Comparison of ENCODE assay signal across 24 mouse cellular contexts in genomic region chr1:171325571-171325970, GRCm38 (mm10).
"Had no signal": no experiment of that assay in that cellular context is flagged by ENCODE, and none has a peak within 500 bp of the region (broad histone marks: within the 10 kb centered on the region; RNA-seq: fewer than 3 reads in every experiment).

No protein-coding gene starts in this region.

- H3K36me3 ChIP-seq: hindbrain, embryonic 12.5 days; intestine, embryonic 15.5 days; limb, embryonic 12.5 days; liver, embryonic 13.5 days had no signal

- H3K4me3 ChIP-seq: heart, adult 2 months; heart, embryonic 12.5 days; hindbrain, embryonic 10.5 days; hindbrain, embryonic 12.5 days; intestine, embryonic 15.5 days; layer of hippocampus, adult 2 months; left cerebral cortex, adult 2 months; limb, embryonic 10.5 days; limb, embryonic 12.5 days; liver, embryonic 13.5 days had no signal

- H3K9me3 ChIP-seq: heart, embryonic 12.5 days; hindbrain, embryonic 10.5 days; hindbrain, embryonic 12.5 days; intestine, embryonic 15.5 days; limb, embryonic 10.5 days; limb, embryonic 12.5 days; liver, embryonic 13.5 days had no signal

- H3K4me2 ChIP-seq: heart, embryonic 12.5 days; hindbrain, embryonic 12.5 days; hindbrain, embryonic 14.5 days; intestine, embryonic 15.5 days; limb, embryonic 12.5 days; liver, embryonic 11.5 days; liver, embryonic 13.5 days had no signal

- ATAC-seq: hindbrain, embryonic 16.5 days; inflammation-experienced regulatory T-cells, adult 6 months; intestine, embryonic 15.5 days; intestine, postnatal 0 days had no signal

- DNase-seq: gastrocnemius, postnatal 25 days; heart, adult 2 months; heart, postnatal 10 days; heart, postnatal 4 days; kidney, adult 18-20 months; kidney, adult 8-10 months; kidney, postnatal 10 days; kidney, postnatal 25 days; kidney, postnatal 4 days; liver; liver, embryonic 13.5 days had no signal

- H3K27ac ChIP-seq: heart, adult 2 months; hindbrain, embryonic 10.5 days; hindbrain, embryonic 12.5 days; hindbrain, embryonic 14.5 days; intestine, embryonic 15.5 days; layer of hippocampus, adult 2 months; left cerebral cortex, adult 2 months; limb, embryonic 10.5 days; limb, embryonic 12.5 days; liver, embryonic 13.5 days had no signal

- H3K27me3 ChIP-seq: heart, embryonic 12.5 days; hindbrain, embryonic 12.5 days; intestine, embryonic 15.5 days; limb, embryonic 12.5 days; liver, embryonic 13.5 days had no signal

- H3K9ac ChIP-seq: heart, embryonic 12.5 days; hindbrain, embryonic 12.5 days; hindbrain, embryonic 14.5 days; intestine, embryonic 15.5 days; limb, embryonic 12.5 days; liver, embryonic 13.5 days had no signal
